ENCODE assay signal across 9 mouse cellular contexts in the genomic region with DNA sequence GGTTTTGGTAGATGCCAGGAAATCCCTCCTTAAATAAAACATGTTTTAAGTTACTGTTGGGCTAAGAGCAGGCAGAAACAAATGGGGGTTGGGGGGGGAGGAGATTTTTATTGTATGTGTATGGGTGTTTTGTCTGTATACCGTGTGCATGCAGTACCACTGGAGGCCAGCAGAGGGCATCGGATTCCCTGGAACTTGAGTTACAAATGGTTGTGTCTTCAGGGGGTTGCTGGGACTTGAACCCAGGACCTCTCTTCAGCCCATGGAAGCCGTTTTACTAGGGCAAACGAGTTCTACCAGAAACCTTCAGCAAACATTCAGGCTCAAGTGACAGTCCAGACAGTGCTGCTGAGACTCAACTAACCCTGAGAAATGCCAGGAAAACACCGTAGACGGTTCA. TPM values are rescaled to one million over a fixed set of nuclear protein-coding genes. Genes with fewer than 3 reads are reported as not detected.
DNase-seq lines count a peak whose midpoint lies in the region; ATAC-seq and TF ChIP-seq lines count a peak whose summit lies in the region.
"Had no signal": no experiment of that assay in that cellular context is flagged by ENCODE, and none has a peak within 500 bp of the region (broad histone marks: within the 10 kb centered on the region; RNA-seq: fewer than 3 reads in every experiment).

No protein-coding gene starts in this region.

- no peak overlapping the region for H3K4me3 ChIP-seq in hindbrain, embryonic 11.5 days (ENCODE audit: low read depth, low read length)
- H3K4me3 ChIP-seq in hindbrain, embryonic 14.5 days (replicated peaks; ENCODE audit: low read length), result no peak overlapping the region
- H3K4me3 ChIP-seq in liver, embryonic 14.5 days (ENCODE audit: insufficient read depth in 1 of 2, low read depth in 2 of 2, low read length in 2 of 2), result no peak overlapping the region

- no peak overlapping the region for H3K9ac ChIP-seq in hindbrain, embryonic 11.5 days (ENCODE audit: low read depth, low read length)
- H3K9ac ChIP-seq in hindbrain, embryonic 14.5 days, result no peak overlapping the region
- H3K9ac ChIP-seq in liver, embryonic 14.5 days (replicated peaks), result no peak overlapping the region

- no peak for ATAC-seq in hindbrain, embryonic 11.5 days (ENCODE audit: low FRiP score)
- no peak for ATAC-seq in hindbrain, embryonic 14.5 days (ENCODE audit: low FRiP score)
- ATAC-seq in liver, embryonic 14.5 days (ENCODE audit: insufficient read depth), result no peak

- no peaks in the 10 kb centered on the region for H3K4me1 ChIP-seq in hindbrain, embryonic 11.5 days (replicated peaks; ENCODE audit: control insufficient read depth, insufficient read depth, low read length)
- H3K4me1 ChIP-seq in hindbrain, embryonic 14.5 days (replicated peaks; ENCODE audit: control insufficient read depth, insufficient read depth, low read length), result no peaks in the 10 kb centered on the region
- H3K4me1 ChIP-seq in liver, embryonic 14.5 days (replicated peaks; ENCODE audit: control insufficient read depth in 2 of 2, insufficient read depth in 2 of 2, low read length in 1 of 2), result no peaks in the 10 kb centered on the region

- no peaks in the 10 kb centered on the region for H3K27me3 ChIP-seq in hindbrain, embryonic 11.5 days (ENCODE audit: control insufficient read depth, insufficient read depth, low read length)
- H3K27me3 ChIP-seq in hindbrain, embryonic 14.5 days (ENCODE audit: control insufficient read depth, insufficient read depth, low read length), result no peaks in the 10 kb centered on the region
- H3K27me3 ChIP-seq in liver, embryonic 14.5 days (ENCODE audit: control insufficient read depth, insufficient read depth, low read length), result no peaks in the 10 kb centered on the region

- H3K4me2 ChIP-seq in hindbrain, embryonic 11.5 days (replicated peaks; ENCODE audit: low read depth, low read length), result no peak overlapping the region
- H3K4me2 ChIP-seq in hindbrain, embryonic 14.5 days (replicated peaks), result no peak overlapping the region
- H3K4me2 ChIP-seq in liver, embryonic 14.5 days (ENCODE audit: low read depth), result no peak overlapping the region

- 90% methylated on average over 6 of the region's 6 CpGs for WGBS in hindbrain, embryonic 11.5 days
- 86% methylated on average over 6 of the region's 6 CpGs for WGBS in hindbrain, embryonic 14.5 days
- WGBS in liver, embryonic 14.5 days (ENCODE audit: insufficient replicate concordance), result 71% methylated on average over 6 of the region's 6 CpGs

- H3K9me3 ChIP-seq in hindbrain, embryonic 11.5 days (ENCODE audit: control insufficient read depth, low read length), result no peaks in the 10 kb centered on the region
- no peaks in the 10 kb centered on the region for H3K9me3 ChIP-seq in hindbrain, embryonic 14.5 days (ENCODE audit: control insufficient read depth, low read length)
- no peaks in the 10 kb centered on the region for H3K9me3 ChIP-seq in liver, embryonic 14.5 days (ENCODE audit: control insufficient read depth, low read length)

- intact Hi-C loops in left cerebral cortex, postnatal 25 days (cut with DNase I), result no loop called here

- peaks cover 2% of the 10 kb centered on the region; the same call in 1 of the 2 replicates for H3K36me3 ChIP-seq in hindbrain, embryonic 11.5 days (ENCODE audit: control insufficient read depth, insufficient read depth, low read length)
- H3K36me3 ChIP-seq in hindbrain, embryonic 14.5 days (replicated peaks; ENCODE audit: control insufficient read depth, insufficient read depth), result peaks cover 55% of the 10 kb centered on the region
- no peaks in the 10 kb centered on the region for H3K36me3 ChIP-seq in liver, embryonic 14.5 days (replicated peaks; ENCODE audit: control insufficient read depth, insufficient read depth, low read depth)

- DNase-seq in hindbrain, embryonic 11.5 days (ENCODE audit: low spot score), result peak; percentile 56
- no peak for DNase-seq in hindbrain, embryonic 14.5 days (ENCODE audit: low spot score)
- DNase-seq in 416B (ENCODE audit: low read depth), result peak; percentile 27
- peak; percentile 15 for DNase-seq in NIH3T3 (ENCODE audit: low read depth)
- peak in 1 of 3 experiments; percentile 4 for DNase-seq in liver, embryonic 14.5 days (ENCODE audit: low read depth in 3 of 3, low spot score in 3 of 3)
- DNase-seq in ovary, postnatal 10 days (ENCODE audit: low spot score), result no peak
- no peak for DNase-seq in right cerebral cortex, adult 18-20 months
- DNase-seq in left cerebral cortex, postnatal 25 days (ENCODE audit: low spot score in 2 of 2), result no peak
- DNase-seq: right cerebral cortex, postnatal 25 days had no signal

- no peak for TF ChIP-seq EP300 in liver, embryonic 14.5 days (IDR thresholded peaks at IDR 0.05; ENCODE audit: low read depth)

- H3K27ac ChIP-seq in hindbrain, embryonic 11.5 days (ENCODE audit: low read depth, low read length), result no peak overlapping the region
- H3K27ac ChIP-seq in hindbrain, embryonic 14.5 days, result no peak overlapping the region
- H3K27ac ChIP-seq in liver, embryonic 14.5 days, result no peak overlapping the region

- TF ChIP-seq CTCF in liver, embryonic 14.5 days (IDR thresholded peaks at IDR 0.05; ENCODE audit: low read depth), result peak; percentile 85

RNA-seq across cellular contexts. Expression of gene Zfp326, which starts 41.9 kb away (rescaled TPM):
- polyA plus RNA-seq in hindbrain, embryonic 11.5 days (2014; fragmentation: Nextera tagmentation; extraction: Ambion mirVana), result 44.9 and 63.5 TPM in 2 replicates
- polyA plus RNA-seq in hindbrain, embryonic 14.5 days (2014; fragmentation: Nextera tagmentation; extraction: Ambion mirVana), result 36.0 and 41.9 TPM in 2 replicates
- 4.7 and 7.3 TPM in 2 replicates for polyA plus RNA-seq in liver, embryonic 14.5 days (2012; rRNA removed)
- 3.3 and 4.6 TPM in 2 replicates for polyA plus RNA-seq in liver, embryonic 14.5 days (2014; fragmentation: Nextera tagmentation; extraction: Ambion mirVana)
- total RNA-seq in left cerebral cortex, postnatal 25 days (2021), result 10 to 100 TPM; 29.6 to 31.5 TPM

Comparison
In these comparisons a context has a peak if more than half of its experiments do, and no peak if none do; other contexts are left out.
1. DNase-seq: peak in hindbrain, embryonic 11.5 days (single experiment), 416B (single experiment) and NIH3T3 (single experiment); none in hindbrain, embryonic 14.5 days (single experiment), ovary, postnatal 10 days (single experiment), right cerebral cortex, adult 18-20 months (single experiment) and left cerebral cortex, postnatal 25 days (0 of 2).